ENCODE assay signal across 17 mouse cellular contexts in genomic region chr2:39048515-39048914, GRCm38 (mm10). TPM values are rescaled to one million over a fixed set of nuclear protein-coding genes. Genes with fewer than 3 reads are reported as not detected.
DNase-seq lines count a peak whose midpoint lies in the region; ATAC-seq lines count a peak whose summit lies in the region.
"Had no signal": no experiment of that assay in that cellular context is flagged by ENCODE, and none has a peak within 500 bp of the region (broad histone marks: within the 10 kb centered on the region; RNA-seq: fewer than 3 reads in every experiment).

No protein-coding gene starts in this region.

- H3K27me3 ChIP-seq in midbrain, embryonic 11.5 days (ENCODE audit: control insufficient read depth, insufficient read depth, low read length): no peaks in the 10 kb centered on the region
- H3K27me3 ChIP-seq in midbrain, embryonic 15.5 days (replicated peaks): no peaks in the 10 kb centered on the region
- H3K27me3 ChIP-seq: CH12.LX, Patski had no signal

- DNase-seq in midbrain, embryonic 11.5 days (ENCODE audit: low spot score, missing footprints): peak; percentile 78
- peak; percentile 52 for DNase-seq in fat pad, adult 2 months (ENCODE audit: extremely low read depth, low read depth, low spot score)
- no peak for DNase-seq in right cerebral cortex, postnatal 36 days (ENCODE audit: low spot score in 2 of 2)
- DNase-seq: adrenal gland, adult 2 months; adrenal gland, adult 8-10 months; adrenal gland, postnatal 10 days; adrenal gland, postnatal 14 days; adrenal gland, postnatal 25 days; B cell, adult 2 months; cerebellum, adult 11 months; cerebellum, adult 11-12 months had no signal

- no peak for ATAC-seq in midbrain, embryonic 11.5 days (ENCODE audit: low FRiP score)
- ATAC-seq in midbrain, embryonic 15.5 days (replicated peaks): no peak
- ATAC-seq: activated CD4-positive, CD25-positive, alpha-beta regulatory T cell, adult 4 months; CD4-positive, CD25-positive, alpha-beta regulatory T cell, adult 4 months; Patski had no signal

- H3K36me3 ChIP-seq in midbrain, embryonic 11.5 days (ENCODE audit: control insufficient read depth, insufficient read depth, low read length): peaks cover 9% of the 10 kb centered on the region
- H3K36me3 ChIP-seq in midbrain, embryonic 15.5 days (replicated peaks): peaks cover 60% of the 10 kb centered on the region

- no peak overlapping the region for H3K4me2 ChIP-seq in midbrain, embryonic 11.5 days
- H3K4me2 ChIP-seq in midbrain, embryonic 15.5 days: no peak overlapping the region

- no peaks in the 10 kb centered on the region for H3K4me1 ChIP-seq in midbrain, embryonic 11.5 days (ENCODE audit: control insufficient read depth, insufficient read depth, low read length)
- no peaks in the 10 kb centered on the region for H3K4me1 ChIP-seq in midbrain, embryonic 15.5 days

- no peak overlapping the region for H3K4me3 ChIP-seq in midbrain, embryonic 11.5 days (ENCODE audit: low read depth, low read length)
- H3K4me3 ChIP-seq in midbrain, embryonic 15.5 days: no peak overlapping the region

- no peaks in the 10 kb centered on the region for H3K9me3 ChIP-seq in midbrain, embryonic 11.5 days (ENCODE audit: control insufficient read depth, low read length)
- H3K9me3 ChIP-seq in midbrain, embryonic 15.5 days: no peaks in the 10 kb centered on the region
- H3K9me3 ChIP-seq: G1E had no signal

- no peak overlapping the region for H3K27ac ChIP-seq in midbrain, embryonic 11.5 days (ENCODE audit: low read depth, low read length)
- H3K27ac ChIP-seq in midbrain, embryonic 15.5 days: no peak overlapping the region

- no peak overlapping the region for H3K9ac ChIP-seq in midbrain, embryonic 11.5 days (ENCODE audit: low read length)
- no peak overlapping the region for H3K9ac ChIP-seq in midbrain, embryonic 15.5 days

- WGBS in midbrain, embryonic 11.5 days: 91% methylated on average over 1 of the region's 1 CpGs
- WGBS in midbrain, embryonic 15.5 days: 100% methylated on average over 1 of the region's 1 CpGs

RNA-seq across cellular contexts. Expression of gene Golga1, which starts 16.8 kb away (rescaled TPM):
- polyA plus RNA-seq in midbrain, embryonic 11.5 days (2014; fragmentation: Nextera tagmentation; extraction: Ambion mirVana): 34.4 and 39.3 TPM in 2 replicates
- 34.5 and 38.2 TPM in 2 replicates for polyA plus RNA-seq in midbrain, embryonic 15.5 days (2015; fragmentation: Nextera tagmentation; extraction: Ambion mirVana)

RNA-seq across cellular contexts. Expression of gene Rpl35, which starts 43.1 kb away (rescaled TPM):
- polyA plus RNA-seq in midbrain, embryonic 11.5 days (2014; fragmentation: Nextera tagmentation; extraction: Ambion mirVana): 1,018 and 1,101 TPM in 2 replicates
- polyA plus RNA-seq in midbrain, embryonic 15.5 days (2015; fragmentation: Nextera tagmentation; extraction: Ambion mirVana): 523 and 527 TPM in 2 replicates

RNA-seq across cellular contexts. Expression of gene Arpc5l, which starts 43.4 kb away (rescaled TPM):
- 149 and 157 TPM in 2 replicates for polyA plus RNA-seq in midbrain, embryonic 11.5 days (2014; fragmentation: Nextera tagmentation; extraction: Ambion mirVana)
- polyA plus RNA-seq in midbrain, embryonic 15.5 days (2015; fragmentation: Nextera tagmentation; extraction: Ambion mirVana): 129 and 136 TPM in 2 replicates

RNA-seq across cellular contexts. Expression of gene Wdr38, which starts 51.2 kb away (rescaled TPM):
- 1.4 TPM in 2 replicates for polyA plus RNA-seq in midbrain, embryonic 11.5 days (2014; fragmentation: Nextera tagmentation; extraction: Ambion mirVana)
- polyA plus RNA-seq in midbrain, embryonic 15.5 days (2015; fragmentation: Nextera tagmentation; extraction: Ambion mirVana): 1.8 and 1.9 TPM in 2 replicates

Comparison
In these comparisons a context has a peak if more than half of its experiments do, and no peak if none do; other contexts are left out.
1. DNase-seq: peak in midbrain, embryonic 11.5 days (single experiment) and fat pad, adult 2 months (single experiment); none in right cerebral cortex, postnatal 36 days (0 of 2).